10 mouse cellular contexts compared by ENCODE assay signal in the genomic region with DNA sequence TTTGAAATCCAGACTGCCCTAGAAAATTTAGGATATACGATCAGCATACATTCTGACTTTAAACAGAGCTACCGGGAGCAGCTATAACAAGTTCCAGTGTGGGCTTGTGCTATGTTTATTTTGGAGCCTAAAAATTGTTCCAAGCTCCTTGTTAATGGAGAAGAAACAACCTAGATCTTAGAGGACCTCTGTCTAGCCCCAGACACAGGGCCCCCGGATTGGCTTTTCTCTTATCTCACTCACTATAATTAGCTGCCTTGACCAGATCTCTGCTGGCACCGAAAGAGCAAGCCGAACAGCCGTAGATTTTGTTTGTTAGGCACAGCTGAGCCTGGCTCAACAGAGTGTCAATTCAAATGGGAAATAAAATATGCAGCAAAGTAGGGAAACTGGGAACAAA. TPM values are rescaled to one million over a fixed set of nuclear protein-coding genes. Genes with fewer than 3 reads are reported as not detected.
DNase-seq lines count a peak whose midpoint lies in the region; ATAC-seq and TF ChIP-seq lines count a peak whose summit lies in the region.
"Had no signal": no experiment of that assay in that cellular context is flagged by ENCODE, and none has a peak within 500 bp of the region (broad histone marks: within the 10 kb centered on the region; RNA-seq: fewer than 3 reads in every experiment).

No protein-coding gene starts in this region.

- no peaks in the 10 kb centered on the region for H3K27me3 ChIP-seq in embryonic facial prominence, embryonic 12.5 days
- no peaks in the 10 kb centered on the region for H3K27me3 ChIP-seq in embryonic facial prominence, embryonic 10.5 days (replicated peaks; ENCODE audit: low read depth, poor library complexity, severe bottlenecking)
- H3K27me3 ChIP-seq in limb, embryonic 13.5 days: no peaks in the 10 kb centered on the region
- no peaks in the 10 kb centered on the region for H3K27me3 ChIP-seq in limb, embryonic 10.5 days (ENCODE audit: low read depth, poor library complexity, severe bottlenecking)
- H3K27me3 ChIP-seq: stomach, embryonic 15.5 days had no signal

- no peaks in the 10 kb centered on the region for H3K36me3 ChIP-seq in embryonic facial prominence, embryonic 12.5 days
- no peaks in the 10 kb centered on the region for H3K36me3 ChIP-seq in embryonic facial prominence, embryonic 10.5 days (replicated peaks)
- H3K36me3 ChIP-seq in limb, embryonic 13.5 days: no peaks in the 10 kb centered on the region
- no peaks in the 10 kb centered on the region for H3K36me3 ChIP-seq in limb, embryonic 10.5 days
- H3K36me3 ChIP-seq: stomach, embryonic 15.5 days had no signal

- H3K9ac ChIP-seq in embryonic facial prominence, embryonic 12.5 days: no peak overlapping the region
- no peak overlapping the region for H3K9ac ChIP-seq in limb, embryonic 13.5 days
- H3K9ac ChIP-seq: hindbrain, embryonic 14.5 days; stomach, embryonic 15.5 days had no signal

- DNase-seq in embryonic facial prominence, embryonic 10.5 days (ENCODE audit: low spot score): no peak
- DNase-seq in limb, embryonic 10.5 days (ENCODE audit: low spot score): no peak
- peak; percentile 40 for DNase-seq in brain, embryonic 14.5 days (ENCODE audit: low read depth)
- peak; percentile 46 to 50 for DNase-seq in heart, postnatal 10 days
- DNase-seq in urinary bladder, adult 2 months (ENCODE audit: low spot score): no peak

- ATAC-seq in embryonic facial prominence, embryonic 12.5 days (ENCODE audit: insufficient number of reproducible peaks, insufficient read depth, low FRiP score, low TSS enrichment): no peak
- ATAC-seq in limb, embryonic 13.5 days (ENCODE audit: low FRiP score, low read depth): no peak
- no peak for ATAC-seq in granulocyte monocyte progenitor cell, adult 5-6 weeks (replicated peaks; ENCODE audit: poor library complexity, severe bottlenecking)

- intact Hi-C loops in heart, postnatal 10 days (cut with DNase I): no loop called here

- H3K4me2 ChIP-seq in embryonic facial prominence, embryonic 12.5 days (replicated peaks): no peak overlapping the region
- H3K4me2 ChIP-seq in limb, embryonic 13.5 days (replicated peaks): peak overlapping the region; percentile 28; the same call in 1 of the 2 replicates
- H3K4me2 ChIP-seq: hindbrain, embryonic 14.5 days; stomach, embryonic 15.5 days had no signal

- no peak overlapping the region for H3K4me3 ChIP-seq in embryonic facial prominence, embryonic 12.5 days
- H3K4me3 ChIP-seq in embryonic facial prominence, embryonic 10.5 days: no peak overlapping the region
- H3K4me3 ChIP-seq in limb, embryonic 13.5 days: no peak overlapping the region
- H3K4me3 ChIP-seq in limb, embryonic 10.5 days: no peak overlapping the region
- H3K4me3 ChIP-seq: stomach, embryonic 15.5 days had no signal

- no peaks in the 10 kb centered on the region for H3K9me3 ChIP-seq in embryonic facial prominence, embryonic 12.5 days
- no peaks in the 10 kb centered on the region for H3K9me3 ChIP-seq in embryonic facial prominence, embryonic 10.5 days
- H3K9me3 ChIP-seq in limb, embryonic 13.5 days: no peaks in the 10 kb centered on the region
- H3K9me3 ChIP-seq in limb, embryonic 10.5 days (replicated peaks): no peaks in the 10 kb centered on the region
- H3K9me3 ChIP-seq: stomach, embryonic 15.5 days had no signal

- no peak for TF ChIP-seq POLR2A in brain, embryonic 14.5 days (IDR thresholded peaks at IDR 0.05; ENCODE audit: borderline replicate concordance, extremely low read depth, insufficient read depth, insufficient read length, poor library complexity, severe bottlenecking)

- WGBS in embryonic facial prominence, embryonic 12.5 days: 41% methylated on average over 6 of the region's 6 CpGs
- WGBS in embryonic facial prominence, embryonic 10.5 days: 61% methylated on average over 6 of the region's 6 CpGs
- 33% methylated on average over 6 of the region's 6 CpGs for WGBS in limb, embryonic 13.5 days
- 55% methylated on average over 6 of the region's 6 CpGs for WGBS in limb, embryonic 10.5 days

- H3K4me1 ChIP-seq in embryonic facial prominence, embryonic 12.5 days: peaks cover 11% of the 10 kb centered on the region; the same call in 1 of the 2 replicates
- 0 out of 2 replicates have a peak, but pooled peaks cover 13% of the 10 kb centered on the region for H3K4me1 ChIP-seq in embryonic facial prominence, embryonic 10.5 days
- H3K4me1 ChIP-seq in limb, embryonic 13.5 days: 0 out of 2 replicates have a peak, but pooled peaks cover 5% of the 10 kb centered on the region
- no peaks in the 10 kb centered on the region for H3K4me1 ChIP-seq in limb, embryonic 10.5 days

- TF ChIP-seq CTCF in brain, embryonic 14.5 days (IDR thresholded peaks at IDR 0.05; ENCODE audit: borderline replicate concordance, extremely low read depth, insufficient read depth, insufficient read length): no peak

- H3K27ac ChIP-seq in embryonic facial prominence, embryonic 12.5 days: 0 out of 2 replicates have a peak overlapping the region, but pooled peaks have one; percentile 13
- no peak overlapping the region for H3K27ac ChIP-seq in embryonic facial prominence, embryonic 10.5 days (replicated peaks)
- H3K27ac ChIP-seq in limb, embryonic 13.5 days: no peak overlapping the region; the same call in 1 of the 2 replicates
- no peak overlapping the region for H3K27ac ChIP-seq in limb, embryonic 10.5 days
- H3K27ac ChIP-seq: hindbrain, embryonic 14.5 days; stomach, embryonic 15.5 days had no signal

RNA-seq across cellular contexts. Expression of a gene that starts 50.1 kb away (rescaled TPM):
- 38.9 and 40.3 TPM in 2 replicates for polyA plus RNA-seq in embryonic facial prominence, embryonic 12.5 days (2016; fragmentation: Nextera tagmentation; extraction: Ambion mirVana)
- 23.0 and 23.5 TPM in 2 replicates for polyA plus RNA-seq in embryonic facial prominence, embryonic 10.5 days (2016; fragmentation: Nextera tagmentation; extraction: Ambion mirVana)
- polyA plus RNA-seq in limb, embryonic 13.5 days (2015; fragmentation: Nextera tagmentation; extraction: Ambion mirVana): 29.5 and 30.2 TPM in 2 replicates
- polyA plus RNA-seq in limb, embryonic 10.5 days (2016; fragmentation: Nextera tagmentation; extraction: Ambion mirVana): 21.0 and 26.0 TPM in 2 replicates
- 34.6 and 35.8 TPM in 2 replicates for polyA plus RNA-seq in brain, embryonic 14.5 days (2012; rRNA removed)
- 10 to 100 TPM; 40.4 to 42.1 TPM for total RNA-seq in heart, postnatal 10 days (2021)
- 24.0 and 28.3 TPM in 2 replicates for total RNA-seq in granulocyte monocyte progenitor cell, adult 5-6 weeks (2014; fragmentation: Nextera tagmentation)
- 14.9 and 17.1 TPM in 2 replicates for total RNA-seq in granulocyte monocyte progenitor cell, adult 5-6 weeks (2017)
- 35.5 and 40.9 TPM in 2 replicates for polyA plus RNA-seq in urinary bladder, adult 2 months (2012; rRNA removed)

RNA-seq across cellular contexts. Expression of a gene that starts 50.6 kb away (rescaled TPM):
- 287 and 310 TPM in 2 replicates for polyA plus RNA-seq in embryonic facial prominence, embryonic 12.5 days (2016; fragmentation: Nextera tagmentation; extraction: Ambion mirVana)
- 231 and 243 TPM in 2 replicates for polyA plus RNA-seq in embryonic facial prominence, embryonic 10.5 days (2016; fragmentation: Nextera tagmentation; extraction: Ambion mirVana)
- polyA plus RNA-seq in limb, embryonic 13.5 days (2015; fragmentation: Nextera tagmentation; extraction: Ambion mirVana): 320 and 324 TPM in 2 replicates
- 179 and 233 TPM in 2 replicates for polyA plus RNA-seq in limb, embryonic 10.5 days (2016; fragmentation: Nextera tagmentation; extraction: Ambion mirVana)
- 82.5 and 112 TPM in 2 replicates for polyA plus RNA-seq in brain, embryonic 14.5 days (2012; rRNA removed)
- total RNA-seq in heart, postnatal 10 days (2021): 100 to 1,000 TPM; 162 to 187 TPM
- 128 and 131 TPM in 2 replicates for total RNA-seq in granulocyte monocyte progenitor cell, adult 5-6 weeks (2014; fragmentation: Nextera tagmentation)
- total RNA-seq in granulocyte monocyte progenitor cell, adult 5-6 weeks (2017): 283 and 309 TPM in 2 replicates
- polyA plus RNA-seq in urinary bladder, adult 2 months (2012; rRNA removed): 112 and 123 TPM in 2 replicates

Comparison
In these comparisons a context has a peak if more than half of its experiments do, and no peak if none do; other contexts are left out.
1. DNase-seq: peak in brain, embryonic 14.5 days (single experiment) and heart, postnatal 10 days (2 of 2); none in embryonic facial prominence, embryonic 10.5 days (single experiment), limb, embryonic 10.5 days (single experiment) and urinary bladder, adult 2 months (single experiment).